Mouse (Mus musculus): ENCODE measurements around the gene Klhdc2. TPM values are rescaled to one million over a fixed set of nuclear protein-coding genes. Genes with fewer than 3 reads are reported as not detected.
A peak's percentile ranks its signal among the peaks of the same experiment; 100 is the strongest.

The Klhdc2 gene
- total RNA-seq (2017), result 69.1 and 79.8 TPM in 2 replicates

DNA sequence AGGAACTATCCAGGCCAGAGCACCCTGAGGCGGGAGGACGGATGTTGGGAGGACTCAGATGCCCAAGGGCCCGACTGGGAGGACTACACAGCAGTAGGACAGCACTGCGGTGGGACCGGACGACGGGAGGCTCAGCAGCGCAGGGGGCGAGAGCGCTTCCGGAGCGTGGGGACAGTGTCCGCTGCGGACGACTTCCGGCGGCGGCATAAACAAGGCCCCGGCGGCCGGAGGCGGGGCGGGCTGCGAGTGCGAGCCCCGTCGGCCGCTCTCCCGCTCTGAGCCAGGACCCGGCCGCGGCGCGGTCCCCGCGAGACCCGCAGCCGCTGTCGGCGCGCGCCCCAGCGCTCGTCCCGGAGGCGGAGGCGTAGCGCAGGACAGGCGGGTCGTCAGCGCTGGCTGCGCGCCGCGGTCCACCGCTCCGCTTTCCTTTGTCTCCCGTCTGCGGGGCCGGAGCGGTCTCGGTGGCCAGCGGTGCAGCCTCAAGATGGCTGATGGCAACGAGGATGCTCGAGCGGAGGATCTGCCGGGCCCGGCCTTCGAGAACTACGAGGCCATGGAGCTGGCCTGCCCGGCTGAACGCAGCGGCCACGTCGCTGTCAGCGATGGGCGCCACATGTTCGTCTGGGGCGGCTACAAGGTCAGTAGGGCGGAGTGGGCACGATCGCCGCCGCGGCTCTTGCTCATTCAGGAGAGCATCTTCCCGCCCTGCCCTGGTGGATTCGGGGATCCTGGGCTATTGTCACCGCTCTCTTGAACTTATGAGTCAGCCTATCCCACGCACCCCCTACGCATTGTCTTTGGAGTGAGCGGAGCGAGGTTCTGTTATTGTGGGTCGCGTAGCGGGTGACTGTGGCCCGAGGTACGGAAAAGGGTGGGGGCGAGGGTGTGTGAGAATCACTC, at the start of gene Klhdc2:
Gene Klhdc2 (plus strand): TSS at position 171 of the 900 bp plus-strand sequence.
- peak; percentile 59 to 68 for ATAC-seq (replicated peaks in 1 of 2; ENCODE audit: insufficient read depth in 1 of 2, low FRiP score in 2 of 2, low TSS enrichment in 1 of 2, low read depth in 1 of 2, poor library complexity in 2 of 2, severe bottlenecking in 2 of 2)

DNA sequence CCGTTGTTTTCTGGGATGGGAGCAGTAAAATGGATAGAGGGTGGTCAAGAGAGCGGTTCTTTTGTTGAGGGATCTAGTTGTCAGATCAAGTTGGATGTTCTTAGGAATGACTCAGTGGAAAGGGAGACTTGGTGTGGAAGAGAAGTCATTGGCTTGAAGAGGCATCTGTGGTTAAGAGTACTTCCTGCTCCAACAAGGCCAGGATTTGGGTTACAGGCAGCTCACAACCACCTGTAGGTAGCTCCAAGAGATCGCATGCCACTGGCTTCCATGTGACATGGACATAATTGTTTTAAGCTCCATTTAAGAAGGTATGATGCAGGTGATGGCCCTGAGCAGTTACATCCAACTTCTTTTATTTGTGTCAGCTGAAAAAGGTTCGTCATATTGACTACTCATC, 46.7 kb upstream of the Klhdc2 start:
- ATAC-seq (replicated peaks in 1 of 2; ENCODE audit: insufficient read depth in 1 of 2, low FRiP score in 2 of 2, low TSS enrichment in 1 of 2, low read depth in 1 of 2, poor library complexity in 2 of 2, severe bottlenecking in 2 of 2), result no peak

DNA sequence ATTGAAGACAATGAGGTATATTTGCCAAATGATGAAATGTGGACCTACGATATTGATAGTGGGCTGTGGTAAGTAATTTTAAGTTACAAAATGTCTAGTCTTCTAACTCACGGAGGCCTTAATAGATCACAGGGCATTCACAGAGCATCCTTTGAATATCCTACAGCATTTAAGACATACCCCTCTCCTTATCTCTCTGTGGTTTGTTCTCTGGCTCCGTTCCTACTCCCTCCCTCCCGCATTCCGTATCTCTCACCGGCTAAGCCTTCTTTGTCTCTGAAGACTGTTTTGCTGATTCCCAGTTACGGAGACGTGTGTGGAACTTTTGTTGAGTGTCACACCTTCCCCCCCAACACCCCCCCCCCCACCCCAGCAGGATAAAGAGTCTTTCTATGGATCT, 45.7 kb upstream of the Klhdc2 start:
- ATAC-seq (replicated peaks in 1 of 2; ENCODE audit: insufficient read depth in 1 of 2, low FRiP score in 2 of 2, low TSS enrichment in 1 of 2, low read depth in 1 of 2, poor library complexity in 2 of 2, severe bottlenecking in 2 of 2), result no peak

DNA sequence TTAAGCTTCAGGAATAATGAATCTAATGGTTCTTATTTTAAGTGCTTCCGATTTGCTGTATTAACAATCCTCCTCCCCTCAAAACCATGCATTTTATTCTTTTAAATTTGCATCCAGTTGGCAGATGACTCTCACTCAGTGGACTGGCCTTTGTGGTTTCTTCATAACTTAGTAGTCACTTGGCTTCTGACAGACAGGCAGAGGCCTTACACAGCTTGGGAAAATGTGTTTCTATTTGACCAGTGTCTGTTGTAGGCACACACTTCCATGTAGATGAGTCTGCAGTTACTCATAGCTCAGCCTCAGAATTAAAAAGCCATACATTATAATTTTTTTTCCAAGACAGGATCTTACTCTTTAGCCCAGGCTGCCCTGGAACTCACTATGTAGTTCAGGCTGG, 42.7 kb upstream of the Klhdc2 start:
- no peak for ATAC-seq (replicated peaks in 1 of 2; ENCODE audit: insufficient read depth in 1 of 2, low FRiP score in 2 of 2, low TSS enrichment in 1 of 2, low read depth in 1 of 2, poor library complexity in 2 of 2, severe bottlenecking in 2 of 2)

DNA sequence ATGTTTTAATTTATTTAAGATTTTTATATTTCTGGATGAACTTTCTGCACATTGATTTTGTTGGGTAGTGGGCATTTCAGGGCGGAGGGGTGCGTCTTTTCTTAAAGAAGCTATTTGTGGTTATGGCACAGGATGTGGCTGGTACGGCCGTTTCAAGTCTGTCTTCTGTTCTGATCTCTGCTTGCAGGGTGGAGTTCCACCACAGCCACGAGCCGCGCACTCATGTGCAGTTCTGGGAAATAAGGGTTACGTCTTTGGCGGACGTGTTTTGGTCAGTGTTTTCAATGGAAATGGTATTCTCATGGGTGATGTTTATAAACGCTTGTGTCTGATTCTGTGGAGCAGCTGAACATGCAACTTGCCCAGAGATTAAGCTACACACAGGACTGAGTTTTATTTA, 38.6 kb upstream of the Klhdc2 start:
- ATAC-seq (replicated peaks in 1 of 2; ENCODE audit: insufficient read depth in 1 of 2, low FRiP score in 2 of 2, low TSS enrichment in 1 of 2, low read depth in 1 of 2, poor library complexity in 2 of 2, severe bottlenecking in 2 of 2), result peak; percentile 42 to 45

DNA sequence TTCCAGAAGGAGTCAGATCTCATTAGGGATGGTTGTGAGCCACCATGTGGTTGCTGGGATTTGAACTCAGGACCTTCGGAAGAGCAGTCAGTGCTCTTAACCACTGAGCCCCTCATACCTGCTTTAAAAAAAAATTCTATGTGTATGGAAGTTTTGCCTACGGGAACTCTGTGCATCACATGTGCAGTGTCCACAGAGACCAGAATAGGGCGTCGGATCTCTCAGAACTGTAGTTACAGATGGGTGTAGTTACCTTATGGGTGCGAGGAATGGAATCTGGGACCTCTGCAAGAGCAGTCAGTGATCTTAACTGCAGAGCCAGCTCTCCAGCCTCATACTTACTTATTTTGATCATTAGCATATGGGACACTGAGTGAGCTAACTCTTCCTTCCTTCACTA, 34.2 kb upstream of the Klhdc2 start:
- ATAC-seq (replicated peaks in 1 of 2; ENCODE audit: insufficient read depth in 1 of 2, low FRiP score in 2 of 2, low TSS enrichment in 1 of 2, low read depth in 1 of 2, poor library complexity in 2 of 2, severe bottlenecking in 2 of 2), result no peak

DNA sequence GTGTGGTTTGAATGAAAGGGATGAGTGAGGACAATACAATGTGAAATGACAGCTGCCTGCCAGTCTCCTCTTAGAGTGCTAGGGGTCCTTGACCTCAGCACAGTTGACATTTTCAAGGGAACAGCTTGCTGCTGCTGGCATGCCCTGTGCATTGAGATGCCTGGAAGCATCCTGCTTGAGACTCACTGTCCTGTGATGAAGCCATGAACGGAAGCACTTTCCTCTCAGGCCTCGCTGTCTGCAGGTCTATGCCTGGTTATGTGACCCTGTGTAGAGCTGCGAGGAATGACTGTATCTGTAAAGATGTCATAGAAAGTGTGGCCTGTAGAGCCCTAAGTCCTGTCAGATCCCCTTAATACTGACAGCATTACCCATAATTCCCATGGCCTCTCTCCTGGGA, 31.4 kb upstream of the Klhdc2 start:
- no peak for ATAC-seq (replicated peaks in 1 of 2; ENCODE audit: insufficient read depth in 1 of 2, low FRiP score in 2 of 2, low TSS enrichment in 1 of 2, low read depth in 1 of 2, poor library complexity in 2 of 2, severe bottlenecking in 2 of 2)

DNA sequence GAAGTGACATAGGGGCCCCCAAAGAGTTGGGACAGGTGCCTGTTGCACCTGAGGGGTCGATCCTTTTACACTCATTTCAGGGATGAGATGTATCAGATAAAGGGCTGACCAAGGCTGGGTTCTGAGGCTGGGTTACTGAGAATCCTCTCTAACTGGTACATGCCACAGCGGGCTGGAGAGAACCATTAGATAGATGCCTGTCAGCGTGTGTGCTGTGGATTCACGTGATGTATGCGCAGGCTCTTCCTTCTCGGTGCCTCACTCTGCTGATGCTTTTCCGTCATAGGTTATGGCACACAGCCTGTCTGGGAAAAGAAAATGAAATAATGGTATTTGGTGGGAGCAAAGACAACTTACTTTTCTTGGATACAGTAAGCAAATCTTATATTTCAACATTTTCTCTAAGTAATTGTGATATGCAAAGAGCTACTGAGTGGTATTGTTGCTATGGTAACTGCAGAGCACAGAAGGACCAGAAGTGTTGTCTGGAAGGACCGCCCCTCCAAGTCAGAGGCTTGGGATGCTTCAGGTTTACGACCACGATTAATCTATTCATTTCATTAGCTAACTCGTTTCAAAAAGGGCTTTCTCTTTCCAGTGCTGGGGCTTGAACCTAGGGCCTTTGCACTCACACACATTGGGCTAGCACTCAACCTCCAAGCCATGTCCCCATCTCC, 28.4 kb upstream of the Klhdc2 start:
- ATAC-seq (replicated peaks in 1 of 2; ENCODE audit: insufficient read depth in 1 of 2, low FRiP score in 2 of 2, low TSS enrichment in 1 of 2, low read depth in 1 of 2, poor library complexity in 2 of 2, severe bottlenecking in 2 of 2), result no peak

DNA sequence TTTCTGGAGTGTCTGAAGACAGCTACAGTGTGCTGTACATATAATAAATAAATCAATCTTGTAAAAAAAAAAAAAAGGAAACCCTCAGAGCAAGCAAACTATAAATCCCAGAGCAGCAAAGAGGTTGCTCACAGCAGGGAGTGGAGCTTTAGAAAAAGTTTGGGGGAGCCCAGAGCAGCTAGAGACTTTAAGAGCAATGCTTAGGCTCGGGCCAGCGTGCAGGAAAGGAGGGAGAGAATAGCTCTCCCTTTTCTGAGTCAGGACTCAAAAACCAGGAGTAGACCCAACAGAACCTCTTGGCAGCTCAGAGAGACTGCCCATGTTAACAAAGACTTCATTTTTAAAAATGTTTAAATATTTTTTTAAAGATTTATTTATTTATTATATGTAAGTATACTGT, 27.5 kb upstream of the Klhdc2 start:
- ATAC-seq (replicated peaks in 1 of 2; ENCODE audit: insufficient read depth in 1 of 2, low FRiP score in 2 of 2, low TSS enrichment in 1 of 2, low read depth in 1 of 2, poor library complexity in 2 of 2, severe bottlenecking in 2 of 2), result no peak

DNA sequence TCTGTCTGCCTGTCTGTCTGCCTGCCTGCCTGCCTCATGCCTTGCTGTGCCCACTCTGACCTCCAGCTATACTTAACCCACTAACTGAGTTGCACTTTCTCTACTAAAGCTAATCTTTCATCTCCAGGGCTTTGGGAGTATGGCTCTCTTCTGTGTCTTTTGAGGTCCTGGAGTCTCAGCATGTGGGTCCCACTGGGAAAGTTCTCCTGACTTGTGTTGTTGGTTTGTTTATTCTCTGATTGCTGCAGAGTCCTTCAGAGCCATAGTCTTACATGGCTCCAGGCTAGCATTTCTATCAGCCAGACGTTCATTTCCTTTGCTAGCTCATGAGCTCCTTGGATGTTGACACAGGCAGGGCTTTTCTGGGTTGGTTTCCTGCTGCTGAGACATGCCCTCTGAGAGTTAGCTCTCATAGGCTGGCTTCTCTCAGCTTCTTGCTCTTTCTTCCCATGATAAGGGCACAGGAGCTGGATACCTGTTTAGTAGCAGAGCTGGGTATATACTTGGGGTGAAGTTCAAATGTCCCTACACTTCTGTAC, 16.5 kb upstream of the Klhdc2 start:
- no peak for ATAC-seq (replicated peaks in 1 of 2; ENCODE audit: insufficient read depth in 1 of 2, low FRiP score in 2 of 2, low TSS enrichment in 1 of 2, low read depth in 1 of 2, poor library complexity in 2 of 2, severe bottlenecking in 2 of 2)

DNA sequence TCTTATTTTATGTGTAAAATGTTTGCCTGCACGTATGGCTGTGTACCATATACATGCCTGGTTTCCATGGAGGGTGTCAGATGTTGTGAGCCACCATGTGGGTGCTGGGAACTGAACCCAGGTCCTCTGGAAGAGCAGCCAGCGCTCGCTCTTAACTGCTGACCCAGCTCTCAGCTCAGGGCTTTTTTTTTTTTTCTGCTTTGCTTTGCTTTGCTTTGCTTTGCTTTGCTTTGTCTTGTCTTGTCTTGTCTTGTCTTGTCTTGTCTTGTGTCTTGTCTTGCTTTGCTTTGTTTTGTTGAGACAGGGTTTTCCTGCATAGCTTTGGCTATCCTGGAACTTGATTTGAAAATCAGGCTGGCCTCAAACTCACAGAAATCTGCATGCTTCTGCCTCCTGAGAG, 15.6 kb upstream of the Klhdc2 start:
- ATAC-seq (replicated peaks in 1 of 2; ENCODE audit: insufficient read depth in 1 of 2, low FRiP score in 2 of 2, low TSS enrichment in 1 of 2, low read depth in 1 of 2, poor library complexity in 2 of 2, severe bottlenecking in 2 of 2), result no peak

DNA sequence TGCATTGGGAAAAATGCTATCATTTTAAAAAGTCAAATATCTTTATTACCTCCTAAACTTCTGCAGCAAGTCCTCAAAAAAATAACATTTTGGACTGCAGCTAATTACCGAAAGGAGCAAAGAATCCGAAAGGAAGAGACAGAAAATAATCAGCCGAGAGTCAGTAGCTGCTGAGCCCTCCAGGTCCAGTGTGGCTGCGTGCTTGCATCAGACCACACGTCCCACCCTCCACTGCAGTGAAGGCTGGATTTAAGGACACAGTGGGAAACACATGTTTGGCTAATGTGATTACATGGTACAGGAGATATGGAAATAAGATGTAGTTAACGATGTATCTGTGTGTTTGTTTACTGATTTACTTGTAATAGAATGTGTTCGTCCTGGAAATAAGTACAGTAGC, 13.3 kb upstream of the Klhdc2 start:
- ATAC-seq (replicated peaks in 1 of 2; ENCODE audit: insufficient read depth in 1 of 2, low FRiP score in 2 of 2, low TSS enrichment in 1 of 2, low read depth in 1 of 2, poor library complexity in 2 of 2, severe bottlenecking in 2 of 2), result no peak

DNA sequence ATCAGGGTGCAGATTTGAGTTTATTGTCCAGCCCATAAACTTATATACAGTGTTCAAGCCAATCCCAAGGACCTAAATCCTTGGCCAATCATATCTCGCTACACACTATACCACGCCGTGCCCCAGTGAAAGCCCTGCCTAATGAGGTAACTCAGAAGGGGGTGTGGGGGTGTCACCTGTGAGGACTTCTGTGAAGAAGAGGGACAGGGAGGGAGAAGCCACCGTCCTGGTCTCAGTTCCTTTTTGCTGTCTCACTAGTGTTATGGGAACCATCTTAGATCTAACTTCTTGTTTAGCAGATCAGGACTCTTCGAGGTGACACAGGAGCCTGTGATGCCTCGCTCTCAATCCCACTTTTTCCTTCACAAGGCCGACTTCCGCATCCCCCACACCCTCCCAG, 8.9 kb upstream of the Klhdc2 start:
- ATAC-seq (replicated peaks in 1 of 2; ENCODE audit: insufficient read depth in 1 of 2, low FRiP score in 2 of 2, low TSS enrichment in 1 of 2, low read depth in 1 of 2, poor library complexity in 2 of 2, severe bottlenecking in 2 of 2), result no peak

DNA sequence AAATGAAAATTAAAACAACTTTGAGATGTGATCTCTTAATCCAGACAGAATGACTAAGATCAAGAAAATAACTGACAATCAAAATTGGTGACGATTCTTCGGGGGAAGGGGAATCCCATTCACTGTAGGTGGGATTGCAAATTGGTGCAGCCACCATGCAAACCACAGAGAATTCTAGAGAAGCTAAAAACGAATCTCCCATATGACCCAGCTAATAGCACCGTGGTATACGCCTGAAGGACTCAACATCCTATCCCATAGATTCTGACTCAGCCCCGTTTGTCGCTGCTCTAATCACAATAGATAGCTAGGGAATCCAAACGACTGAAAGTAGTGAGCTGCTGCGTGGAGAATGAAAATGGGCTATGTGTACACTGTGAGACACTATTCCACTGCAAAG, 7.8 kb upstream of the Klhdc2 start:
- ATAC-seq (replicated peaks in 1 of 2; ENCODE audit: insufficient read depth in 1 of 2, low FRiP score in 2 of 2, low TSS enrichment in 1 of 2, low read depth in 1 of 2, poor library complexity in 2 of 2, severe bottlenecking in 2 of 2), result no peak

DNA sequence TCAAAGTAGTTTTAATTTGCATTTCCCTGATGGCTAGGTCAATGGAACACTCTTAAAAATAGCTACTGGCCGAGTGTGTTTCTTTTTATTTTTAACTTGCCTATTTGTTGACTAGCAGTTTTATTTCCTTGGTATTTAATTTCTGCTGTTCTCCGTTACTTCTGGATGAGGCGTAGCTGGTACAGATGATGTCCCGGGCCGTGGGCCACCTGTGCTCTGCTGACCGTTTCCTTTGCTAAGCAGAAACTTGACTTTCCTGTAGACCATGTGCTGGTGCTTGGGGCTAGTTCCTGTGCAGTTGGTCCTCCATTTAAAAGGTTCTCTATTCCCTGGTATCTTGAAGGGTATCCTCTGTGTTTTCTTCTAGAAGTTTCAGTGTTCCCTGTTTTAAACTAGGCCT, 4.1 kb upstream of the Klhdc2 start:
- ATAC-seq (replicated peaks in 1 of 2; ENCODE audit: insufficient read depth in 1 of 2, low FRiP score in 2 of 2, low TSS enrichment in 1 of 2, low read depth in 1 of 2, poor library complexity in 2 of 2, severe bottlenecking in 2 of 2), result no peak

DNA sequence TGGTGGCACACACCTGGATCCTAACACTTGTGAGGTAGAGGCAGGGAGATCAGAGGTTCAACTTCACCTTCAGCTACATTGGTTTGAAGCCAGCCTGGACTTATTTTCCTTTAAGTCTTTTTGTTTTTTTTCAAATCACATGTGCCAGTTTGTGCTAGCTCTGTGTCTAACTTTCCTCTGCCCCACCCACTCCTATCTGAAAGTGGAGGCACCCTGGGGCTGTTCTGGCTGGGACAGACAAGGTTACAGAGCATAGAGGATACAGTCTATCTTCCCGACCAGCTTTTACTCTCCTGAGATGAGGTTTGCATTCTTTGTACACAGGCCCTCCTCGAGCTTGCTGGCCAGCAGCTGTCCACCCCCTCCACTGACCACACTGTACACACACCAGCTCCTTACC, 2.7 kb upstream of the Klhdc2 start:
- ATAC-seq (replicated peaks in 1 of 2; ENCODE audit: insufficient read depth in 1 of 2, low FRiP score in 2 of 2, low TSS enrichment in 1 of 2, low read depth in 1 of 2, poor library complexity in 2 of 2, severe bottlenecking in 2 of 2), result peak in 1 of 2 experiments; percentile 16; a peak in 1 of 4 replicates

DNA sequence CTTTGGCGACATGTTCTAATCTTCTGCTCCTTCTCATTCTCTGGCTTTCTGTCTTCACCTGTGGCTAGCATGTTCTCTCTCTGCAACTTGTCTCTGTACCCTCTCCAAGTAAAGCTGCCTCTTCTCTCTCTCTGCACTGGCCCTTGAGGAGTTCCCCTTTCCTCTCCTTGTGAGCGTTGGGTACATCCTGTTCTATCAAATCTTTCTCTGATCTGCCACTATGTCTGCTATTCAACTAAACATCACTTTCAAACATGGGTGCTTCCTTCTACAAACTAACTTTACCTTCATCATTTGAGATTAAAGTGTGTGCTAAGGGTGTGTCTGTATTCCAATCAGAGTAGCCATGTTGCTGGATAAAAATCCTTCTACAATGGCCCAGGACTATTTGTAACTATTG, 1.5 kb upstream of the Klhdc2 start:
- no peak for ATAC-seq (replicated peaks in 1 of 2; ENCODE audit: insufficient read depth in 1 of 2, low FRiP score in 2 of 2, low TSS enrichment in 1 of 2, low read depth in 1 of 2, poor library complexity in 2 of 2, severe bottlenecking in 2 of 2)

DNA sequence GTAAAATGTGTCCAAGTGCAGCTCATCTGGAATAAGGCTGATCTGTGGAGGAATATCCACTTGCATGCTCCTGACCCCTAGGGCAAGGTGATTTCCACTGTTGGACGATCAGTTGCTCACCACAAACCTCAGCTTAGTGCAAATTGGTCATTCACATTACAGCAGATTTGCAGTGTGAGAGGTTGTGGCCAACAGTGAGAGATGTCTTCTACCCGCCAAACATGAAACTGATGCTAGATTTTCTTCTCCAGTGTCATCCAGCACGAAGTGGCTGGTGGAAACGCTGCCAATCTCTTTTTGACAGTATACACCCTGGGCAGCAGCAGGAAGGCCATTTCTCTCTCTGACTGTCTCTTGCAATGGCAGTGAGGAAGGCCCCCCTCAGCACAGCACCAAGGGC, 830 bp upstream of the Klhdc2 start:
- ATAC-seq (replicated peaks in 1 of 2; ENCODE audit: insufficient read depth in 1 of 2, low FRiP score in 2 of 2, low TSS enrichment in 1 of 2, low read depth in 1 of 2, poor library complexity in 2 of 2, severe bottlenecking in 2 of 2), result no peak
